Mouse (Mus musculus): ENCODE data around the gene Ldlrad3.

Gene Ldlrad3

GRCm38 (mm10) chr2:101997013-101997412, 189.2 kb downstream of the Ldlrad3 start:
- no peak for DNase-seq

- DNase-seq: no peak
Measured at GRCm38 (mm10) chr2:101992574-101993310, 193.4 kb downstream of the Ldlrad3 start.

DNA sequence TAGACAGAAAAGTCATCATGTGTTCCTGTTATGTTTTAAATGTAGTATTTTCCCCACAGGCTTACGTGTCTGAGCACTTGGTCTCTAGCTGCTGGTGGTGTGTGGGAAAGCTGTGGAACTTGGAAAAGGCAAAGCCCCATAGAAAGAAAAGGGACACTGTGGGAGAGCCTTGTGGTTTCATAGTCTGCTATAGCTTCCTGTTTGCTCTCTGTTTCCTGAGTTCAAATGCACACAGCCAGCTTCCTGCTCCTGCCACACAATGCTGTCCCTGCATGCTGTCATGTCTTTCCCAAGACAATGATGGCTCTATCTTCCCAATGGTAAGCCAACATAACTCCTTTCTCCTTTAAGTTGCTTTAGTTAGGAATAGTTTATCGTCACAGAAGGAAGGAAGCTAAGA, 194.5 kb downstream of the Ldlrad3 start:
- no peak for DNase-seq

DNA sequence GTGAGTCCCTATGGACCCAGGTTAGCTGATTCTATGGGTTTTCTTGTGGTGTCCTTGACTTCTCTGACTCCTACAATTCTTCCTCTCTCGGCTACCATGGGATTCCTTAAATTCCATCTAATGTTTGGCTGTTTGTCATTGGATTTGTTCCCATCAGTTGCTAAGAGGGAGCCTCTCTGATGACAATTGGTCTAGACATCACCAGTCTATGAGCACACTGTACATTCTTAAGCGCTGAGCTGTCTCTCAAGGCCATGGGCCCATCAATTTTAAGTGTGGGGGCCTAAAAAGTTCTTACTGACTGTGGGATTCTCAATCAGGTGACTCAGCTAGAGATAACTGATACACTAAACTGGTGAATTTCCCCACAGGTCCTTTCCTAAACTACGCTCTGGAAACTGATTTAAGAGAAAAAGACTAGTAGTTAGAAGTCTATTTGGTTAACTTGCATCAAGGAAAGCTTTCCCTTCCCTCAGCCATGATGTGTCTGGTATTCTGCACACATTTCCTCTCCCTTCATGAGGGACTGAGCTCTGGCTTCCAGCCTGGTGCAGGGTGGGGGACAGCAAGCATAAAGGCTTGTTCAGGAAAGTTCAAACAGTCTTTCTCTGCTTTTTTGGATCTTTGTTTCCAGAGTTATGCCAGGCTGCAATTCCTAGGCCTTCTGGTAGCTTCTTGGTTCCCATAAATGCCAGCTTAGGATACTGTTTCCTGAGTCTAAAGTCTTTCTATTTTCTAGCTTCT, 199.7 kb downstream of the Ldlrad3 start:
- DNase-seq: no peak

DNA sequence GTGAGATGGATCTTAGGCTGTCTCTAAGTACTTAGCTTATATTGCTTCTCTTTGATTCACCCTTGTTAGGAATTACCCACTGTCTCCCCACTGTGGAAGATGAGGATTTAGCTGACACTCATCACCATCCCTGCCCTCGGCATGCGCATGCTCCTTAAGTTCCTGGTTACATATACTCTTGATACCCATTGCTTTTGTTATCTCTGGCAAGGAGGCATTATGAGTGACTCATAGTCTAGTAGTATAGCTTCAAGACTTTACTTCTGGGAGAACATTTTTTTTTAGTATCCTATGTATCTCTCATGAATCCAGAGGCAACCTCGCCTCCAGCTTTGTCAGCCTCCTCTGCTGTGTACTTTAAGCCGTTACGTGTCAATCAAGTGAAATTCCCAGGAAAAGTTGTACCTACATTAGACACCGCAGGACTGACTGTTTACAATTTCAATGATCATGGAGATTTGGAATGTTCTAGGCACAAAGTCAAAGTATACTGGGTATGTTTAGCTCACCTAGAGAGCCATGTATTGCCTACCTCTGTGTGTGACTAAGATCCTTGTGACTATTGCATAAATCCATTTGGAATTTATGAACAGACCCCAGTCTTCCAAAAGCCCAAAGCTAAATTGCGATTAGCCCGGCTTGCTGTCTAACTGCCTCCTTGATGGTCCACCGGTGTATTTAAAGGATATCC, 202.2 kb downstream of the Ldlrad3 start:
- no peak for DNase-seq

GRCm38 (mm10) chr2:101983082-101983852, 202.9 kb downstream of the Ldlrad3 start:
- peak; percentile 48 for DNase-seq

GRCm38 (mm10) chr2:101981964-101982498, 204.2 kb downstream of the Ldlrad3 start:
- no peak for DNase-seq

GRCm38 (mm10) chr2:101981211-101981610, 205.0 kb downstream of the Ldlrad3 start:
- DNase-seq: no peak

- no peak for DNase-seq
Measured at GRCm38 (mm10) chr2:101980456-101980947, 205.7 kb downstream of the Ldlrad3 start.

- peak; percentile 57 for DNase-seq
Measured at GRCm38 (mm10) chr2:101978534-101979525, 207.4 kb downstream of the Ldlrad3 start.

- no peak for DNase-seq
Measured at GRCm38 (mm10) chr2:101976399-101977064, 209.7 kb downstream of the Ldlrad3 start.

DNA sequence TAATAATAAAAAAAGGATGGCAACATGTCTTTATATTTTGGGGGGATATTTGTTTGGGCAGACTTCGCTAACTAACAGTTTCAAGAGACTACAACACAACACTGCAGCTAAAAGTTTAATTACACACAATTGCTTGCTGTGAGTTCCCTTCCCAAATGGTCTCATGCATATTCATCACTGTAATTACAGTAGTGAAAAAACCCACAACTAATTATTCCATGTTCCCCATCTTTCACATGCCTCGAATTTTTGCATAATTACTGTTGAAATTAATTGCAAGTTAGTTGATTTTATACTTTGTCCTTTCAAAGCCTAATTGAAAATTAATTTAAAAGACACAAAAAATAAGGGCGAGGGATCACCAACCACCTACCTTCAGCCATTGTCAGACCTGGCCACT, 212.4 kb downstream of the Ldlrad3 start:
- no peak for DNase-seq

DNA sequence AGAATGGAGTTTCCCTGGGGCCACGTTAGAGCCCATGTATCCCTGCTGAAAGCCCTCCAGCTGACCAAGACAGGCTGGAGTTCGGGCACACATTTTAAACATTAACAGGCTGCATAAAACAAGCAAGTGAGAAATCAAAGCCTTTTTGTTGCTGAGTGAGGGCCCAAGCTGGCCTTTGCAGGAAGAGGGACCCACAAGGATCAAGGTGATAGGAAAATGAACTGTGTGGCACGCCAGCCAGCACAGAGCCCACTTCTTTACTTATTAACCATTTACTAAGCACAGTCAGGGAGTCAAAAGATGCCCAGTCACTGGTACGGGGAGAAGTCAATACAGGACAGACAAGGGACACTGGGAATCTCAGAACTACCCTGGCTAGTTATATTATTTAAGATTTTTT, 218.6 kb downstream of the Ldlrad3 start:
- DNase-seq: peak; percentile 61

GRCm38 (mm10) chr2:101967152-101967551, 219.0 kb downstream of the Ldlrad3 start:
- no peak for DNase-seq

- no peak for DNase-seq
Measured at GRCm38 (mm10) chr2:101966017-101966416, 220.2 kb downstream of the Ldlrad3 start.

GRCm38 (mm10) chr2:101965515-101965914, 220.7 kb downstream of the Ldlrad3 start:
- DNase-seq: no peak

- DNase-seq: no peak
Measured at GRCm38 (mm10) chr2:101963367-101963766, 222.8 kb downstream of the Ldlrad3 start.

- DNase-seq: no peak
Measured at GRCm38 (mm10) chr2:101962349-101962748, 223.8 kb downstream of the Ldlrad3 start.

DNA sequence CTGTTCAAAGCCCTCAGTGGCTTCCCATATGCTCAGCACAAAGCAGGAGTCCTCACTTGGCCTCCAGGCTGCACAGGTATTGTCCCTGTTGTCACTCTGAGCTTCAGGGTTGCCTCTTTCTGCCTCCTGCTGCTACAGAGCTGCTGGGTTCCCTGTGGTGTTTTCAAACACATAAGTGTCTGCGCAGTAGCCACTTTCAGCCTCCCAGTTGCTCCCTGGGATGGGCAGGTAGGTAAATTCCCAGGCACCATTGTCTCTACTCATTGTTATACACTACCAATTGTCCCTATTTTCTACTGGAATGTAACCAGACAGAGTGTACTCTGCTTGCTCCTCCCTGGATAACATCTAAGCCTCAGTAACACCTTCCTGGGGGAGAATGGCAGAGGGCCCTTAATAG, 224.8 kb downstream of the Ldlrad3 start:
- no peak for DNase-seq

DNA sequence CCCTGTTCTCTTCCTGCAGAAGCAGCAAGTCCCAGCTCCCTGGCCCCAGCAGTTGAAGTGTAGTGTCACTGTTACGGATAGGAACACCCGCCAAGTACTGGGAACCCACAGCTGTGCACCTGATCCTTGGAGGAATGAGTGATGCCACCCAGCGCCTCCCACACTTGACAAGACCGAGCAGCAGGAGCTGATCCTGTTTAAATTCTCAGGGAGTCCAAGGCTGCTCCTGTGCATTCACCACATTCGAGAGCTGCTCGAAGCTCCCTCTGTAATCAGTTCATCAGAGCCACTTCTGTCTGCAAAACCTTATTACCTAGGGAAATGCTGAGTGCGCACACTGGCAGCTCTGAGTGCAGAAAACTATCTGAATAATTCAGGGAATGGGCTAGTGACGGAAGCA, 225.5 kb downstream of the Ldlrad3 start:
- no peak for DNase-seq

- DNase-seq: no peak
Measured at GRCm38 (mm10) chr2:101956125-101956524, 230.1 kb downstream of the Ldlrad3 start.

All from kidney, postnatal 14 days (tissue).